Mouse (Mus musculus): ENCODE measurements at regions not wholly inside any gene's neighbourhood (a gene's known extent, or its start where the extent isn't known, plus 50 kb on each side); places are given as distances from the start of the nearest gene placed in this dataset.
"Not testable (repeated sequence)": the region's sequence is repeated elsewhere in the genome, so short reads cannot be mapped to it uniquely, and the experiment has no call there.

GRCm38 (mm10) chr2:53276435-53276834, 84.9 kb downstream of the Arl6ip6 start:
- H3K36me3 ChIP-seq (ENCODE audit: control insufficient read depth, insufficient read depth, low read length, poor library complexity, severe bottlenecking), result no peaks in the 10 kb centered on the region
- DNase-seq (ENCODE audit: low read depth, low spot score), result no peak
- no peaks in the 10 kb centered on the region for H3K27me3 ChIP-seq (ENCODE audit: control insufficient read depth, insufficient read depth, low read length, poor library complexity, severe bottlenecking)

- no peak for DNase-seq (ENCODE audit: low read depth, low spot score)
- no peaks in the 10 kb centered on the region for H3K27me3 ChIP-seq (ENCODE audit: control insufficient read depth, insufficient read depth, low read length, poor library complexity, severe bottlenecking)
Measured at GRCm38 (mm10) chr2:53301712-53302423, 110.3 kb downstream of the Arl6ip6 start.

GRCm38 (mm10) chr2:53330680-53331079, 139.2 kb downstream of the Arl6ip6 start:
- H3K36me3 ChIP-seq (ENCODE audit: control insufficient read depth, insufficient read depth, low read length, poor library complexity, severe bottlenecking), result no peaks in the 10 kb centered on the region
- DNase-seq (ENCODE audit: low read depth, low spot score), result peak; percentile 45
- H3K27me3 ChIP-seq (ENCODE audit: control insufficient read depth, insufficient read depth, low read length, poor library complexity, severe bottlenecking), result no peaks in the 10 kb centered on the region

More at GRCm38 (mm10) chr2:53301712-53302423, 110.3 kb downstream of the Arl6ip6 start:
- no peaks in the 10 kb centered on the region for H3K36me3 ChIP-seq (ENCODE audit: control insufficient read depth, insufficient read depth, low read length, poor library complexity, severe bottlenecking)

- no peak for DNase-seq (ENCODE audit: low read depth, low spot score)
- Histone ChIP-seq H3K36me3 (ENCODE audit: control insufficient read depth, insufficient read depth, low read length, poor library complexity, severe bottlenecking) (no peaks in the 10 kb centered on the region), H3K27me3 (ENCODE audit: control insufficient read depth, insufficient read depth, low read length, poor library complexity, severe bottlenecking) (no peaks in the 10 kb centered on the region)
Measured at GRCm38 (mm10) chr2:53359026-53359425, 167.5 kb downstream of the Arl6ip6 start.

GRCm38 (mm10) chr2:53382348-53382747, 190.8 kb downstream of the Arl6ip6 start:
- no peaks in the 10 kb centered on the region for H3K27me3 ChIP-seq (ENCODE audit: control insufficient read depth, insufficient read depth, low read length, poor library complexity, severe bottlenecking)
- DNase-seq (ENCODE audit: low read depth, low spot score), result no peak
- H3K36me3 ChIP-seq (ENCODE audit: control insufficient read depth, insufficient read depth, low read length, poor library complexity, severe bottlenecking), result no peaks in the 10 kb centered on the region

- no peak for DNase-seq (ENCODE audit: low read depth, low spot score)
- H3K27me3 ChIP-seq (ENCODE audit: control insufficient read depth, insufficient read depth, low read length, poor library complexity, severe bottlenecking), result no peaks in the 10 kb centered on the region
- no peaks in the 10 kb centered on the region for H3K36me3 ChIP-seq (ENCODE audit: control insufficient read depth, insufficient read depth, low read length, poor library complexity, severe bottlenecking)
Measured at GRCm38 (mm10) chr2:53384545-53385176, 193.1 kb downstream of the Arl6ip6 start.

GRCm38 (mm10) chr2:53388652-53389051, 197.1 kb downstream of the Arl6ip6 start:
- no peaks in the 10 kb centered on the region for H3K36me3 ChIP-seq (ENCODE audit: control insufficient read depth, insufficient read depth, low read length, poor library complexity, severe bottlenecking)
- H3K27me3 ChIP-seq (ENCODE audit: control insufficient read depth, insufficient read depth, low read length, poor library complexity, severe bottlenecking), result no peaks in the 10 kb centered on the region
- no peak for DNase-seq (ENCODE audit: low read depth, low spot score)

- no peaks in the 10 kb centered on the region for H3K27me3 ChIP-seq (ENCODE audit: control insufficient read depth, insufficient read depth, low read length, poor library complexity, severe bottlenecking)
- H3K36me3 ChIP-seq (ENCODE audit: control insufficient read depth, insufficient read depth, low read length, poor library complexity, severe bottlenecking), result no peaks in the 10 kb centered on the region
- DNase-seq (ENCODE audit: low read depth, low spot score), result no peak
Measured at GRCm38 (mm10) chr2:53414471-53414870, 222.9 kb downstream of the Arl6ip6 start.

- Histone ChIP-seq H3K27me3 (ENCODE audit: control insufficient read depth, insufficient read depth, low read length, poor library complexity, severe bottlenecking) (no peaks in the 10 kb centered on the region), H3K36me3 (ENCODE audit: control insufficient read depth, insufficient read depth, low read length, poor library complexity, severe bottlenecking) (no peaks in the 10 kb centered on the region)
- no peak for DNase-seq (ENCODE audit: low read depth, low spot score)
Measured at GRCm38 (mm10) chr2:53437046-53437815, 245.7 kb downstream of the Arl6ip6 start.

- H3K36me3 ChIP-seq (ENCODE audit: control insufficient read depth, insufficient read depth, low read length, poor library complexity, severe bottlenecking); H3K27me3 ChIP-seq (ENCODE audit: control insufficient read depth, insufficient read depth, low read length, poor library complexity, severe bottlenecking): not testable (repeated sequence)
- peak; percentile 1 for DNase-seq (ENCODE audit: low read depth, low spot score)
Measured at GRCm38 (mm10) chr2:53440301-53440700, 248.8 kb downstream of the Arl6ip6 start.

- no peaks in the 10 kb centered on the region for H3K36me3 ChIP-seq (ENCODE audit: control insufficient read depth, insufficient read depth, low read length, poor library complexity, severe bottlenecking)
- DNase-seq (ENCODE audit: low read depth, low spot score), result no peak
- no peaks in the 10 kb centered on the region for H3K27me3 ChIP-seq (ENCODE audit: control insufficient read depth, insufficient read depth, low read length, poor library complexity, severe bottlenecking)
Measured at GRCm38 (mm10) chr2:53460265-53460664, 268.7 kb downstream of the Arl6ip6 start.

- Histone ChIP-seq H3K36me3 (ENCODE audit: control insufficient read depth, insufficient read depth, low read length, poor library complexity, severe bottlenecking) (no peaks in the 10 kb centered on the region), H3K27me3 (ENCODE audit: control insufficient read depth, insufficient read depth, low read length, poor library complexity, severe bottlenecking) (no peaks in the 10 kb centered on the region)
- no peak for DNase-seq (ENCODE audit: low read depth, low spot score)
Measured at GRCm38 (mm10) chr2:53474455-53474854, 282.9 kb downstream of the Arl6ip6 start.

- H3K36me3 ChIP-seq (ENCODE audit: control insufficient read depth, insufficient read depth, low read length, poor library complexity, severe bottlenecking); DNase-seq (ENCODE audit: low read depth, low spot score); H3K27me3 ChIP-seq (ENCODE audit: control insufficient read depth, insufficient read depth, low read length, poor library complexity, severe bottlenecking): not testable (repeated sequence)
Measured at GRCm38 (mm10) chr2:53479051-53479450, 287.5 kb downstream of the Arl6ip6 start.

GRCm38 (mm10) chr2:53488301-53488700, 296.8 kb downstream of the Arl6ip6 start:
- DNase-seq (ENCODE audit: low read depth, low spot score), result no peak
- Histone ChIP-seq H3K27me3 (ENCODE audit: control insufficient read depth, insufficient read depth, low read length, poor library complexity, severe bottlenecking) (no peaks in the 10 kb centered on the region), H3K36me3 (ENCODE audit: control insufficient read depth, insufficient read depth, low read length, poor library complexity, severe bottlenecking) (no peaks in the 10 kb centered on the region)

Data from splenic B cell, adult 2 months (primary cell).